Mouse (Mus musculus) neural tube, embryonic 12.5 days (tissue): Measurements from ENCODE around the gene Dapp1. TPM values are rescaled to one million over a fixed set of nuclear protein-coding genes. Genes with fewer than 3 reads are reported as not detected.
"Not testable (repeated sequence)": the region's sequence is repeated elsewhere in the genome, so short reads cannot be mapped to it uniquely, and the experiment has no call there.

ENCODE experiments used
- ATAC-seq: fragments of 200-750 bp; cut with Nextera tagmentation; 2 replicates; pipeline ENCODE4 v1.8.0; 2017; ENCODE audit warnings: low read depth, mild to moderate bottlenecking, moderate TSS enrichment, moderate library complexity; ENCODE audit not compliant: low FRiP score
- H3K27ac ChIP-seq: fragments of 300-500 bp; sonication (generic); 2 replicates; pipeline ENCODE4 v1.5.1; 2016
- H3K27me3 ChIP-seq: fragments of 300-500 bp; sonication (generic); replicated peaks from 2 replicates; pipeline ENCODE4 v1.6.1; 2016; ENCODE audit warnings: mild to moderate bottlenecking
- H3K36me3 ChIP-seq: fragments of 300-500 bp; sonication (generic); 2 replicates; pipeline ENCODE4 v1.6.1; 2016; ENCODE audit warnings: mild to moderate bottlenecking
- H3K4me1 ChIP-seq: fragments of 300-500 bp; sonication (generic); 2 replicates; pipeline ENCODE4 v1.6.1; 2016
- H3K4me2 ChIP-seq: fragments of 300-500 bp; sonication (generic); replicated peaks from 2 replicates; pipeline ENCODE4 v1.6.1; 2016; ENCODE audit warnings: mild to moderate bottlenecking
- H3K4me3 ChIP-seq: fragments of 300-500 bp; sonication (generic); 2 replicates; pipeline ENCODE4 v1.5.1; 2016
- H3K9ac ChIP-seq: fragments of 300-500 bp; sonication (generic); 2 replicates; pipeline ENCODE4 v1.6.1; 2016; ENCODE audit warnings: mild to moderate bottlenecking
- H3K9me3 ChIP-seq: fragments of 300-500 bp; sonication (generic); 2 replicates; pipeline ENCODE4 v1.6.1; 2016; ENCODE audit warnings: mild to moderate bottlenecking
- WGBS: fragments of 180-500 bp; shearing (Covaris S2); methylation state at CpG from one replicate; pipeline ENCODE4 v1.1.7; 2016; 5-methylcytosine and 5-hydroxymethylcytosine counted together
- polyA plus RNA-seq: library from polyadenylated mRNA; unstranded; fragments of >200 nt; fragmentation: Nextera tagmentation; extraction: Ambion mirVana; gene quantifications from 2 replicates; pipeline ENCODE4 v1.2.1, GENCODE M21; 2016

The Dapp1 gene
- polyA plus RNA-seq, 1 experiment from 2014 or later: 2.2 TPM

GRCm38 (mm10) chr3:137963508-137963907 lies 17.8 kb downstream of the Dapp1 start:
- Histone ChIP-seq H3K27ac (no peak overlapping the region), H3K4me2 (no peak overlapping the region), H3K9ac (no peak overlapping the region), H3K4me1 (no peaks in the 10 kb centered on the region), H3K27me3 (no peaks in the 10 kb centered on the region), H3K36me3 (no peaks in the 10 kb centered on the region), H3K9me3 (no peaks in the 10 kb centered on the region), H3K4me3 (no peak overlapping the region)
- ATAC-seq: no peak
- whole genome bisulfite sequencing: 77% methylated on average over 8 of the region's 8 CpGs

GRCm38 (mm10) chr3:137961736-137962385 lies 19.5 kb downstream of the Dapp1 start:
- ATAC-seq: no peak
- Histone ChIP-seq H3K4me1 (no peaks in the 10 kb centered on the region), H3K9me3 (no peaks in the 10 kb centered on the region), H3K4me2 (no peak overlapping the region), H3K27me3 (no peaks in the 10 kb centered on the region), H3K36me3 (no peaks in the 10 kb centered on the region), H3K27ac (no peak overlapping the region), H3K9ac (no peak overlapping the region), H3K4me3 (no peak overlapping the region)
- 70% methylated on average over 8 of the region's 8 CpGs for WGBS

GRCm38 (mm10) chr3:137959456-137959855 lies 21.9 kb downstream of the Dapp1 start:
- no peak for ATAC-seq
- Histone ChIP-seq H3K36me3 (no peaks in the 10 kb centered on the region), H3K4me3 (no peak overlapping the region), H3K27ac (no peak overlapping the region), H3K9ac (no peak overlapping the region), H3K9me3 (no peaks in the 10 kb centered on the region), H3K4me1 (no peaks in the 10 kb centered on the region), H3K4me2 (no peak overlapping the region), H3K27me3 (no peaks in the 10 kb centered on the region)
- 85% methylated on average over 4 of the region's 4 CpGs for WGBS

GRCm38 (mm10) chr3:137958352-137958751 lies 23.0 kb downstream of the Dapp1 start:
- Histone ChIP-seq H3K4me3 (no peak overlapping the region), H3K36me3 (no peaks in the 10 kb centered on the region), H3K4me1 (no peaks in the 10 kb centered on the region), H3K9me3 (no peaks in the 10 kb centered on the region), H3K9ac (no peak overlapping the region), H3K4me2 (no peak overlapping the region), H3K27me3 (no peaks in the 10 kb centered on the region), H3K27ac (no peak overlapping the region)
- ATAC-seq: no peak
- 95% methylated on average over 4 of the region's 4 CpGs for WGBS

GRCm38 (mm10) chr3:137957864-137958263 lies 23.5 kb downstream of the Dapp1 start:
- no peaks in the 10 kb centered on the region for H3K9me3 ChIP-seq
- H3K27ac ChIP-seq: no peak overlapping the region
- no peak overlapping the region for H3K4me2 ChIP-seq
- peaks cover 1% of the 10 kb centered on the region; the same call in 1 of the 2 replicates for H3K4me1 ChIP-seq
- no peaks in the 10 kb centered on the region for H3K36me3 ChIP-seq
- H3K9ac ChIP-seq: no peak overlapping the region
- no peaks in the 10 kb centered on the region for H3K27me3 ChIP-seq
- 92% methylated on average over 9 of the region's 9 CpGs for WGBS
- H3K4me3 ChIP-seq: no peak overlapping the region
- ATAC-seq: no peak

GRCm38 (mm10) chr3:137955560-137956081 lies 25.7 kb downstream of the Dapp1 start:
- no peak for ATAC-seq
- Histone ChIP-seq H3K36me3 (no peaks in the 10 kb centered on the region), H3K4me1 (peaks cover 6% of the 10 kb centered on the region; the same call in 1 of the 2 replicates), H3K27me3 (no peaks in the 10 kb centered on the region), H3K9me3 (no peaks in the 10 kb centered on the region), H3K27ac (no peak overlapping the region), H3K9ac (no peak overlapping the region), H3K4me3 (no peak overlapping the region), H3K4me2 (peak overlapping the region; percentile 42)
- 39% methylated on average over 16 of the region's 16 CpGs for WGBS

- Histone ChIP-seq H3K27ac (no peak overlapping the region), H3K9me3 (no peaks in the 10 kb centered on the region), H3K4me1 (peaks cover 6% of the 10 kb centered on the region; the same call in 1 of the 2 replicates), H3K4me2 (no peak overlapping the region), H3K9ac (no peak overlapping the region), H3K4me3 (no peak overlapping the region), H3K27me3 (no peaks in the 10 kb centered on the region), H3K36me3 (no peaks in the 10 kb centered on the region)
- 69% methylated on average over 23 of the region's 23 CpGs for WGBS
- ATAC-seq: no peak
Observed at GRCm38 (mm10) chr3:137954256-137954916, 27.0 kb downstream of the Dapp1 start.

GRCm38 (mm10) chr3:137952914-137953880 lies 28.1 kb downstream of the Dapp1 start:
- H3K36me3 ChIP-seq: no peaks in the 10 kb centered on the region
- WGBS: 78% methylated on average over 14 of the region's 14 CpGs
- no peaks in the 10 kb centered on the region for H3K9me3 ChIP-seq
- 0 out of 2 replicates have a peak overlapping the region, but pooled peaks have one; percentile 9 for H3K4me2 ChIP-seq
- no peak overlapping the region for H3K4me3 ChIP-seq
- no peak overlapping the region for H3K27ac ChIP-seq
- H3K27me3 ChIP-seq: no peaks in the 10 kb centered on the region
- no peak overlapping the region for H3K9ac ChIP-seq
- peaks cover 6% of the 10 kb centered on the region; the same call in 1 of the 2 replicates for H3K4me1 ChIP-seq
- ATAC-seq: peak; percentile 60; the same call in 1 of the 2 replicates

- Histone ChIP-seq H3K4me1 (peaks cover 6% of the 10 kb centered on the region; the same call in 1 of the 2 replicates), H3K9ac (no peak overlapping the region), H3K4me3 (no peak overlapping the region), H3K4me2 (0 out of 2 replicates have a peak overlapping the region, but pooled peaks have one; percentile 9), H3K27ac (no peak overlapping the region), H3K36me3 (no peaks in the 10 kb centered on the region), H3K27me3 (no peaks in the 10 kb centered on the region), H3K9me3 (no peaks in the 10 kb centered on the region)
- no peak for ATAC-seq
- WGBS: 79% methylated on average over 4 of the region's 4 CpGs
Observed at GRCm38 (mm10) chr3:137952225-137952913, 29.0 kb downstream of the Dapp1 start.

GRCm38 (mm10) chr3:137951819-137952218 lies 29.5 kb downstream of the Dapp1 start:
- no peak overlapping the region for H3K4me3 ChIP-seq
- 34% methylated on average over 7 of the region's 7 CpGs for WGBS

GRCm38 (mm10) chr3:137951302-137951701 lies 30.0 kb downstream of the Dapp1 start:
- H3K4me1 ChIP-seq, H3K9me3 ChIP-seq, H3K9ac ChIP-seq, H3K27me3 ChIP-seq, H3K4me3 ChIP-seq, ATAC-seq, H3K27ac ChIP-seq, H3K4me2 ChIP-seq, H3K36me3 ChIP-seq: not testable (repeated sequence)
- 90% methylated on average over 3 of the region's 3 CpGs for WGBS

More at GRCm38 (mm10) chr3:137951819-137952218, 29.5 kb downstream of the Dapp1 start:
- no peak for ATAC-seq
- Histone ChIP-seq H3K9ac (no peak overlapping the region), H3K4me1 (peaks cover 6% of the 10 kb centered on the region; the same call in 1 of the 2 replicates), H3K27ac (no peak overlapping the region), H3K9me3 (no peaks in the 10 kb centered on the region), H3K27me3 (no peaks in the 10 kb centered on the region), H3K4me2 (no peak overlapping the region), H3K36me3 (no peaks in the 10 kb centered on the region)
